Mouse (Mus musculus): ENCODE data around the gene Fgf13. TPM values are rescaled to one million over a fixed set of nuclear protein-coding genes. Genes with fewer than 3 reads are reported as not detected.

Fgf13 gene
- total RNA-seq, 1 experiment = 1.3 TPM

GRCm38 (mm10) chrX:59134166-59134861, 433.6 kb downstream of the Fgf13 start:
- TF ChIP-seq ZC3H11A (IDR thresholded peaks at IDR 0.05; ENCODE audit: borderline replicate concordance, low read depth, low read length) (no peak), CHD2 (IDR thresholded peaks at IDR 0.05; ENCODE audit: low read depth, low read length) (no peak), HCFC1 (IDR thresholded peaks at IDR 0.05; ENCODE audit: borderline replicate concordance, insufficient read depth, low read length) (no peak), ZNF384 (IDR thresholded peaks at IDR 0.05; ENCODE audit: low read depth, low read length) (no peak), MAFK (IDR thresholded peaks at IDR 0.05; ENCODE audit: insufficient read depth, low read depth, low read length) (no peak)
- Histone ChIP-seq H3K9ac (ENCODE audit: insufficient read depth, low read depth, low read length, poor library complexity, severe bottlenecking) (peak overlapping the region; percentile 70), H3K27ac (ENCODE audit: insufficient read depth, low read depth, low read length, poor library complexity, severe bottlenecking) (no peak overlapping the region), H3K36me3 (ENCODE audit: control insufficient read depth, insufficient read depth, low read length, poor library complexity, severe bottlenecking) (no peaks in the 10 kb centered on the region), H3K4me1 (ENCODE audit: control insufficient read depth in 2 of 2, insufficient read depth in 2 of 2, low read length in 2 of 2, poor library complexity in 1 of 2) (no peaks in the 10 kb centered on the region), H3K9me3 (ENCODE audit: control insufficient read depth, insufficient read depth, low read depth, low read length) (no peaks in the 10 kb centered on the region), H3K4me3 (ENCODE audit: insufficient read depth in 1 of 2, low read depth in 1 of 2, low read length in 2 of 2, poor library complexity in 1 of 2, severe bottlenecking in 1 of 2) (peak overlapping the region; percentile 65 to 73)
- DNase-seq (ENCODE audit: low read depth, low spot score) = peak; percentile 13
- in situ Hi-C loops (cut with MboI; ENCODE audit: low sequenced_read_pairs in 2 of 2, unreplicated experiment in 2 of 2) = no loop called here

DNA sequence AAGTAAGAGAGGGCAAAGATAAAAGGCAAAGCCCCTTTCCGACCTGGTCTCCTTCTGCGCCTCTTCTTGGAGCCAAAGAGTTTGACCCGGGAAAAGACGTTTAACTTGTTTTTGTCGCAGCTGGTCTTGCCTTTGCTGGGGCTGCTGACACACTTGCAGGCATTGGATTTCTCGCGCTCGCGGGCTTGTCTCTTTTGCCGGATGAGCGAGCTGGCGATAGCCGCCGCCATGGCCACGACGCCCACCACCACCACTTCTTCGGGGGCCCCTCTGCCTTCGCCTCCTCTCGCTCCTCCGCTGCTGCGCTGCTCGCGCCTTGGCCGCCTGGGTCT, 434.1 kb downstream of the Fgf13 start:
- TF ChIP-seq MAFK (IDR thresholded peaks at IDR 0.05; ENCODE audit: insufficient read depth, low read depth, low read length) (no peak), CHD2 (IDR thresholded peaks at IDR 0.05; ENCODE audit: low read depth, low read length) (no peak), HCFC1 (IDR thresholded peaks at IDR 0.05; ENCODE audit: borderline replicate concordance, insufficient read depth, low read length) (no peak), ZC3H11A (IDR thresholded peaks at IDR 0.05; ENCODE audit: borderline replicate concordance, low read depth, low read length) (no peak), ZNF384 (IDR thresholded peaks at IDR 0.05; ENCODE audit: low read depth, low read length) (no peak)
- peak overlapping the region; percentile 70 for H3K9ac ChIP-seq (ENCODE audit: insufficient read depth, low read depth, low read length, poor library complexity, severe bottlenecking)
- H3K4me3 ChIP-seq (ENCODE audit: insufficient read depth in 1 of 2, low read depth in 1 of 2, low read length in 2 of 2, poor library complexity in 1 of 2, severe bottlenecking in 1 of 2) = peak overlapping the region; percentile 65 to 73
- no peaks in the 10 kb centered on the region for H3K9me3 ChIP-seq (ENCODE audit: control insufficient read depth, insufficient read depth, low read depth, low read length)
- H3K4me1 ChIP-seq (ENCODE audit: control insufficient read depth in 2 of 2, insufficient read depth in 2 of 2, low read length in 2 of 2, poor library complexity in 1 of 2) = no peaks in the 10 kb centered on the region
- H3K36me3 ChIP-seq (ENCODE audit: control insufficient read depth, insufficient read depth, low read length, poor library complexity, severe bottlenecking) = no peaks in the 10 kb centered on the region
- H3K27ac ChIP-seq (ENCODE audit: insufficient read depth, low read depth, low read length, poor library complexity, severe bottlenecking) = no peak overlapping the region
- in situ Hi-C loops (cut with MboI; ENCODE audit: low sequenced_read_pairs in 2 of 2, unreplicated experiment in 2 of 2) = no loop called here
- peak; percentile 4 for DNase-seq (ENCODE audit: low read depth, low spot score)

DNA sequence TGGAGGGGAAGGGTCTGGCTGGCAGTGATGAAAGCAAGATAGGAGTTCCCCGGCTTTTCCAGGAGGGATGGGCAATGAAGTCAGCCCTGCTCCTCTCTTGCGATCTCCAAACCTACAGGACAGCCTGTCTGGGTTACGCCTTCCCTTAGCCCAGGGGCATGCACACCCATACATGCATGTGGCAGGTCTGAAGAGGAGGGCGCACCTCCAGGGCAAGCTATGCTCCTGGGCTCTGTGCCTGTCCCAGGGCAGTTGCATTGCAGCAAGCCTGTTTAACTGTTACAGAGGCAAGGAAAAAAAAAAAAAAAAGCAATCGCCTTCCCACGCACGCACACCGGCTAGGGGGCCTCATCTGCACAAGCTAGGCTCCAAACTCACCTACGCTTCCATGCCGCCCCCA, 434.5 kb downstream of the Fgf13 start:
- Histone ChIP-seq H3K27ac (ENCODE audit: insufficient read depth, low read depth, low read length, poor library complexity, severe bottlenecking) (no peak overlapping the region), H3K4me3 (ENCODE audit: insufficient read depth in 1 of 2, low read depth in 1 of 2, low read length in 2 of 2, poor library complexity in 1 of 2, severe bottlenecking in 1 of 2) (peak overlapping the region; percentile 65 to 73), H3K9ac (ENCODE audit: insufficient read depth, low read depth, low read length, poor library complexity, severe bottlenecking) (peak overlapping the region; percentile 70; the same call in 1 of the 2 replicates), H3K36me3 (ENCODE audit: control insufficient read depth, insufficient read depth, low read length, poor library complexity, severe bottlenecking) (no peaks in the 10 kb centered on the region), H3K4me1 (ENCODE audit: control insufficient read depth in 2 of 2, insufficient read depth in 2 of 2, low read length in 2 of 2, poor library complexity in 1 of 2) (no peaks in the 10 kb centered on the region), H3K9me3 (ENCODE audit: control insufficient read depth, insufficient read depth, low read depth, low read length) (no peaks in the 10 kb centered on the region)
- TF ChIP-seq HCFC1 (IDR thresholded peaks at IDR 0.05; ENCODE audit: borderline replicate concordance, insufficient read depth, low read length) (no peak), CHD2 (IDR thresholded peaks at IDR 0.05; ENCODE audit: low read depth, low read length) (no peak), ZC3H11A (IDR thresholded peaks at IDR 0.05; ENCODE audit: borderline replicate concordance, low read depth, low read length) (no peak), ZNF384 (IDR thresholded peaks at IDR 0.05; ENCODE audit: low read depth, low read length) (peak; percentile 45; the same call in 1 of the 2 replicates), MAFK (IDR thresholded peaks at IDR 0.05; ENCODE audit: insufficient read depth, low read depth, low read length) (no peak)
- DNase-seq (ENCODE audit: low read depth, low spot score) = peak; percentile 11
- in situ Hi-C loops (cut with MboI; ENCODE audit: low sequenced_read_pairs in 2 of 2, unreplicated experiment in 2 of 2) = no loop called here

GRCm38 (mm10) chrX:59126637-59127036, 441.2 kb downstream of the Fgf13 start:
- H3K36me3 ChIP-seq (ENCODE audit: control insufficient read depth, insufficient read depth, low read length, poor library complexity, severe bottlenecking) = no peaks in the 10 kb centered on the region
- in situ Hi-C loops (cut with MboI; ENCODE audit: low sequenced_read_pairs in 2 of 2, unreplicated experiment in 2 of 2) = no loop called here
- DNase-seq (ENCODE audit: low read depth, low spot score) = no peak
- H3K27ac ChIP-seq (ENCODE audit: insufficient read depth, low read depth, low read length, poor library complexity, severe bottlenecking) = no peak overlapping the region
- H3K4me3 ChIP-seq (ENCODE audit: insufficient read depth in 1 of 2, low read depth in 1 of 2, low read length in 2 of 2, poor library complexity in 1 of 2, severe bottlenecking in 1 of 2) = no peak overlapping the region
- no peak for TF ChIP-seq ZNF384 (IDR thresholded peaks at IDR 0.05; ENCODE audit: low read depth, low read length)
- no peak for TF ChIP-seq ZC3H11A (IDR thresholded peaks at IDR 0.05; ENCODE audit: borderline replicate concordance, low read depth, low read length)
- no peak for TF ChIP-seq HCFC1 (IDR thresholded peaks at IDR 0.05; ENCODE audit: borderline replicate concordance, insufficient read depth, low read length)
- TF ChIP-seq MAFK (IDR thresholded peaks at IDR 0.05; ENCODE audit: insufficient read depth, low read depth, low read length) = no peak
- TF ChIP-seq CHD2 (IDR thresholded peaks at IDR 0.05; ENCODE audit: low read depth, low read length) = no peak
- no peaks in the 10 kb centered on the region for H3K4me1 ChIP-seq (ENCODE audit: control insufficient read depth in 2 of 2, insufficient read depth in 2 of 2, low read length in 2 of 2, poor library complexity in 1 of 2)
- H3K9me3 ChIP-seq (ENCODE audit: control insufficient read depth, insufficient read depth, low read depth, low read length) = no peaks in the 10 kb centered on the region
- no peak overlapping the region for H3K9ac ChIP-seq (ENCODE audit: insufficient read depth, low read depth, low read length, poor library complexity, severe bottlenecking)
